Mouse (Mus musculus) hindbrain, embryonic 13.5 days (tissue): ENCODE measurements around the gene Atp2b2. TPM values are rescaled to one million over a fixed set of nuclear protein-coding genes. Genes with fewer than 3 reads are reported as not detected.
A peak's percentile ranks its signal among the peaks of the same experiment; 100 is the strongest.

ENCODE experiments used
- ATAC-seq: fragments of 200-750 bp; cut with Nextera tagmentation; 2 replicates; pipeline ENCODE4 v1.8.0; 2017; ENCODE audit warnings: moderate TSS enrichment; ENCODE audit not compliant: low FRiP score
- H3K27ac ChIP-seq: fragments of 300-500 bp; sonication (generic); 2 replicates; pipeline ENCODE4 v1.5.1; 2015; ENCODE audit warnings: inconsistent platforms, mild to moderate bottlenecking, moderate library complexity
- H3K27me3 ChIP-seq: fragments of 300-500 bp; sonication (generic); 2 replicates; pipeline ENCODE4 v1.6.1; 2015; ENCODE audit warnings: mild to moderate bottlenecking, inconsistent platforms
- H3K36me3 ChIP-seq: fragments of 300-500 bp; sonication (generic); 2 replicates; pipeline ENCODE4 v1.6.1; 2015; ENCODE audit warnings: mild to moderate bottlenecking, inconsistent platforms
- H3K4me1 ChIP-seq: fragments of 300-500 bp; sonication (generic); replicated peaks from 2 replicates; pipeline ENCODE4 v1.6.1; 2015; ENCODE audit warnings: inconsistent platforms
- H3K4me2 ChIP-seq: fragments of 300-500 bp; sonication (generic); 2 replicates; pipeline ENCODE4 v1.6.1; 2015; ENCODE audit warnings: inconsistent platforms, mild to moderate bottlenecking, moderate library complexity
- H3K4me3 ChIP-seq: fragments of 300-500 bp; sonication (generic); 2 replicates; pipeline ENCODE4 v1.5.1; 2015; ENCODE audit warnings: mild to moderate bottlenecking, inconsistent platforms
- H3K9ac ChIP-seq: fragments of 300-500 bp; sonication (generic); 2 replicates; pipeline ENCODE4 v1.6.1; 2015; ENCODE audit warnings: mild to moderate bottlenecking, inconsistent platforms
- H3K9me3 ChIP-seq: fragments of 300-500 bp; sonication (generic); 2 replicates; pipeline ENCODE4 v1.6.1; 2016; ENCODE audit warnings: inconsistent platforms
- WGBS: fragments of 180-500 bp; shearing (Covaris S2); methylation state at CpG from one replicate; pipeline ENCODE4 v1.1.7; 2015; 5-methylcytosine and 5-hydroxymethylcytosine counted together
- polyA plus RNA-seq: library from polyadenylated mRNA; unstranded; fragments of >200 nt; fragmentation: Nextera tagmentation; extraction: Ambion mirVana; gene quantifications from 2 replicates; pipeline ENCODE4 v1.2.1, GENCODE M21; 2015

Gene Atp2b2
- polyA plus RNA-seq, 1 experiment from 2014 or later = 24.6 TPM

- 0 out of 2 replicates have a peak overlapping the region, but pooled peaks have one; percentile 13 for H3K9ac ChIP-seq
- H3K27ac ChIP-seq = no peak overlapping the region
- no peak overlapping the region for H3K4me3 ChIP-seq
- H3K4me2 ChIP-seq = no peak overlapping the region
- no peaks in the 10 kb centered on the region for H3K27me3 ChIP-seq
- H3K4me1 ChIP-seq = peaks cover 21% of the 10 kb centered on the region
- H3K9me3 ChIP-seq = no peaks in the 10 kb centered on the region
- no peak for ATAC-seq
- H3K36me3 ChIP-seq = no peaks in the 10 kb centered on the region
- WGBS = 36% methylated on average over 3 of the region's 3 CpGs
These were observed 72.7 kb downstream of the Atp2b2 start for GRCm38 (mm10) chr6:113969751-113970150.

GRCm38 (mm10) chr6:113962811-113963210 is 79.6 kb downstream of the Atp2b2 start:
- Histone ChIP-seq H3K4me1 (peaks cover 21% of the 10 kb centered on the region), H3K27me3 (0 out of 2 replicates have a peak, but pooled peaks cover 4% of the 10 kb centered on the region), H3K4me2 (no peak overlapping the region), H3K9ac (no peak overlapping the region), H3K36me3 (no peaks in the 10 kb centered on the region), H3K4me3 (no peak overlapping the region), H3K9me3 (no peaks in the 10 kb centered on the region), H3K27ac (no peak overlapping the region)
- no peak for ATAC-seq
- 15% methylated on average over 3 of the region's 3 CpGs for WGBS

- 0 out of 2 replicates have a peak, but pooled peaks cover 4% of the 10 kb centered on the region for H3K27me3 ChIP-seq
- no peak for ATAC-seq
- H3K9me3 ChIP-seq = no peaks in the 10 kb centered on the region
- no peak overlapping the region for H3K9ac ChIP-seq
- no peak overlapping the region for H3K4me2 ChIP-seq
- H3K4me3 ChIP-seq = no peak overlapping the region
- no peak overlapping the region for H3K27ac ChIP-seq
- peaks cover 24% of the 10 kb centered on the region for H3K4me1 ChIP-seq
- 90% methylated on average over 2 of the region's 2 CpGs for WGBS
- no peaks in the 10 kb centered on the region for H3K36me3 ChIP-seq
These were observed 80.8 kb downstream of the Atp2b2 start for GRCm38 (mm10) chr6:113961658-113962057.

GRCm38 (mm10) chr6:113959336-113959735 is 83.1 kb downstream of the Atp2b2 start:
- H3K36me3 ChIP-seq = no peaks in the 10 kb centered on the region
- H3K27ac ChIP-seq = no peak overlapping the region
- H3K4me3 ChIP-seq = no peak overlapping the region
- WGBS = 65% methylated on average over 1 of the region's 1 CpGs
- H3K27me3 ChIP-seq = 0 out of 2 replicates have a peak, but pooled peaks cover 4% of the 10 kb centered on the region
- ATAC-seq = no peak
- H3K9ac ChIP-seq = no peak overlapping the region
- peaks cover 11% of the 10 kb centered on the region for H3K4me1 ChIP-seq
- no peak overlapping the region for H3K4me2 ChIP-seq
- H3K9me3 ChIP-seq = no peaks in the 10 kb centered on the region

- ATAC-seq = no peak
- WGBS = 71% methylated on average over 2 of the region's 2 CpGs
These were observed 83.7 kb downstream of the Atp2b2 start for GRCm38 (mm10) chr6:113958714-113959113.

GRCm38 (mm10) chr6:113958003-113958402 is 84.4 kb downstream of the Atp2b2 start:
- no peak for ATAC-seq
- H3K9ac ChIP-seq = no peak overlapping the region
- no peak overlapping the region for H3K27ac ChIP-seq
- no peaks in the 10 kb centered on the region for H3K9me3 ChIP-seq
- no peak overlapping the region for H3K4me2 ChIP-seq
- no peaks in the 10 kb centered on the region for H3K36me3 ChIP-seq
- peaks cover 11% of the 10 kb centered on the region for H3K4me1 ChIP-seq
- H3K27me3 ChIP-seq = 0 out of 2 replicates have a peak, but pooled peaks cover 4% of the 10 kb centered on the region
- no peak overlapping the region for H3K4me3 ChIP-seq
- WGBS = 87% methylated on average over 5 of the region's 5 CpGs

More at GRCm38 (mm10) chr6:113958714-113959113, 83.7 kb downstream of the Atp2b2 start:
- Histone ChIP-seq H3K27ac (no peak overlapping the region), H3K9ac (no peak overlapping the region), H3K36me3 (no peaks in the 10 kb centered on the region), H3K27me3 (0 out of 2 replicates have a peak, but pooled peaks cover 4% of the 10 kb centered on the region), H3K4me3 (no peak overlapping the region), H3K9me3 (no peaks in the 10 kb centered on the region), H3K4me1 (peaks cover 11% of the 10 kb centered on the region), H3K4me2 (no peak overlapping the region)

- no peak overlapping the region for H3K4me2 ChIP-seq
- H3K27ac ChIP-seq = no peak overlapping the region
- H3K4me1 ChIP-seq = peaks cover 14% of the 10 kb centered on the region
- WGBS = 83% methylated on average over 19 of the region's 19 CpGs
- H3K4me3 ChIP-seq = no peak overlapping the region
- H3K9ac ChIP-seq = no peak overlapping the region
- H3K9me3 ChIP-seq = no peaks in the 10 kb centered on the region
- no peaks in the 10 kb centered on the region for H3K36me3 ChIP-seq
- ATAC-seq = no peak
- no peaks in the 10 kb centered on the region for H3K27me3 ChIP-seq
These were observed 85.0 kb downstream of the Atp2b2 start for GRCm38 (mm10) chr6:113957232-113957940.

GRCm38 (mm10) chr6:113947515-113947914 is 94.9 kb downstream of the Atp2b2 start:
- Histone ChIP-seq H3K27ac (no peak overlapping the region), H3K4me2 (no peak overlapping the region), H3K27me3 (no peaks in the 10 kb centered on the region), H3K4me3 (no peak overlapping the region), H3K9ac (no peak overlapping the region), H3K4me1 (peaks cover 8% of the 10 kb centered on the region), H3K36me3 (no peaks in the 10 kb centered on the region), H3K9me3 (no peaks in the 10 kb centered on the region)
- WGBS = 93% methylated on average over 8 of the region's 8 CpGs
- ATAC-seq = no peak

- Histone ChIP-seq H3K9ac (no peak overlapping the region), H3K4me3 (no peak overlapping the region), H3K9me3 (no peaks in the 10 kb centered on the region), H3K4me1 (peaks cover 3% of the 10 kb centered on the region), H3K27me3 (no peaks in the 10 kb centered on the region), H3K27ac (no peak overlapping the region), H3K4me2 (no peak overlapping the region), H3K36me3 (no peaks in the 10 kb centered on the region)
- no peak for ATAC-seq
- WGBS = 52% methylated on average over 12 of the region's 12 CpGs
These were observed 100.1 kb downstream of the Atp2b2 start for GRCm38 (mm10) chr6:113942355-113942754.

- ATAC-seq = no peak
- WGBS = 89% methylated on average over 5 of the region's 5 CpGs
- no peaks in the 10 kb centered on the region for H3K27me3 ChIP-seq
These were observed 101.1 kb downstream of the Atp2b2 start for GRCm38 (mm10) chr6:113941324-113941723.

GRCm38 (mm10) chr6:113939442-113939841 is 103.0 kb downstream of the Atp2b2 start:
- no peaks in the 10 kb centered on the region for H3K36me3 ChIP-seq

More at GRCm38 (mm10) chr6:113941324-113941723, 101.1 kb downstream of the Atp2b2 start:
- no peak overlapping the region for H3K4me2 ChIP-seq
- no peaks in the 10 kb centered on the region for H3K36me3 ChIP-seq
- no peak overlapping the region for H3K27ac ChIP-seq
- H3K9ac ChIP-seq = no peak overlapping the region
- H3K4me1 ChIP-seq = peaks cover 11% of the 10 kb centered on the region
- H3K9me3 ChIP-seq = no peaks in the 10 kb centered on the region
- no peak overlapping the region for H3K4me3 ChIP-seq

GRCm38 (mm10) chr6:113936811-113937508 is 105.5 kb downstream of the Atp2b2 start:
- H3K4me2 ChIP-seq = no peak overlapping the region
- peak overlapping the region; percentile 35; the same call in 1 of the 2 replicates for H3K27ac ChIP-seq
- H3K4me1 ChIP-seq = peaks cover 27% of the 10 kb centered on the region

More at GRCm38 (mm10) chr6:113939442-113939841, 103.0 kb downstream of the Atp2b2 start:
- Histone ChIP-seq H3K4me2 (no peak overlapping the region), H3K9ac (no peak overlapping the region), H3K9me3 (no peaks in the 10 kb centered on the region), H3K27ac (no peak overlapping the region), H3K4me3 (no peak overlapping the region), H3K27me3 (no peaks in the 10 kb centered on the region), H3K4me1 (peaks cover 15% of the 10 kb centered on the region)
- no peak for ATAC-seq
- WGBS = 93% methylated on average over 8 of the region's 8 CpGs

More at GRCm38 (mm10) chr6:113936811-113937508, 105.5 kb downstream of the Atp2b2 start:
- 33% methylated on average over 6 of the region's 6 CpGs for WGBS
- ATAC-seq = no peak
- Histone ChIP-seq H3K9me3 (no peaks in the 10 kb centered on the region), H3K4me3 (no peak overlapping the region), H3K36me3 (no peaks in the 10 kb centered on the region), H3K9ac (no peak overlapping the region), H3K27me3 (no peaks in the 10 kb centered on the region)
